Mouse (Mus musculus) neural tube, embryonic 14.5 days (tissue): Measurements from ENCODE around the gene Sntg2. TPM values are rescaled to one million over a fixed set of nuclear protein-coding genes. Genes with fewer than 3 reads are reported as not detected.

Experiments used
- ATAC-seq: fragments of 200-750 bp; cut with Nextera tagmentation; 2 replicates; pipeline ENCODE4 v1.8.0; 2017; ENCODE audit warnings: low read depth, mild to moderate bottlenecking, moderate TSS enrichment, moderate library complexity
- H3K27ac ChIP-seq: fragments of 300-500 bp; sonication (generic); 2 replicates; pipeline ENCODE4 v1.5.1; 2014; ENCODE audit warnings: low read depth, mild to moderate bottlenecking, control low read depth, low read length, moderate library complexity, mixed read lengths
- H3K27me3 ChIP-seq: fragments of 300-500 bp; sonication (generic); 2 replicates; pipeline ENCODE4 v1.6.1; 2014; ENCODE audit warnings: low read length; ENCODE audit not compliant: control insufficient read depth, insufficient read depth
- H3K36me3 ChIP-seq: fragments of 300-500 bp; sonication (generic); 2 replicates; pipeline ENCODE4 v1.6.1; 2014; ENCODE audit warnings: low read length, mixed read lengths; ENCODE audit not compliant: control insufficient read depth, insufficient read depth
- H3K4me1 ChIP-seq: fragments of 300-500 bp; sonication (generic); 2 replicates; pipeline ENCODE4 v1.6.1; 2014; ENCODE audit warnings: low read length; ENCODE audit not compliant: control insufficient read depth, insufficient read depth
- H3K4me2 ChIP-seq: fragments of 300-500 bp; sonication (generic); 2 replicates; pipeline ENCODE4 v1.6.1; 2014; ENCODE audit warnings: mild to moderate bottlenecking, low read depth, low read length, control low read depth
- H3K4me3 ChIP-seq: fragments of 300-500 bp; sonication (generic); 2 replicates; pipeline ENCODE4 v1.5.1; 2014; ENCODE audit warnings: low read depth, low read length, control low read depth, mixed read lengths
- H3K9ac ChIP-seq: fragments of 300-500 bp; sonication (generic); replicated peaks from 2 replicates; pipeline ENCODE4 v1.6.1; 2014; ENCODE audit warnings: low read depth, mild to moderate bottlenecking, control low read depth, low read length, mixed read lengths
- H3K9me3 ChIP-seq: fragments of 300-500 bp; sonication (generic); 2 replicates; pipeline ENCODE4 v1.6.1; 2016; ENCODE audit warnings: low read length; ENCODE audit not compliant: control insufficient read depth
- WGBS: fragments of 180-500 bp; shearing (Covaris S2); extraction: QIAGEN DNeasy Blood & Tissue Kit; methylation state at CpG from one replicate; pipeline ENCODE4 v1.1.7; 2014; 5-methylcytosine and 5-hydroxymethylcytosine counted together
- polyA plus RNA-seq: library from polyadenylated mRNA; unstranded; fragments of >200 nt; fragmentation: Nextera tagmentation; extraction: Ambion mirVana; gene quantifications from 2 replicates; pipeline ENCODE4 v1.2.1, GENCODE M21; 2014

The Sntg2 gene
- polyA plus RNA-seq, 1 experiment from 2014 or later = 9.3 TPM

DNA sequence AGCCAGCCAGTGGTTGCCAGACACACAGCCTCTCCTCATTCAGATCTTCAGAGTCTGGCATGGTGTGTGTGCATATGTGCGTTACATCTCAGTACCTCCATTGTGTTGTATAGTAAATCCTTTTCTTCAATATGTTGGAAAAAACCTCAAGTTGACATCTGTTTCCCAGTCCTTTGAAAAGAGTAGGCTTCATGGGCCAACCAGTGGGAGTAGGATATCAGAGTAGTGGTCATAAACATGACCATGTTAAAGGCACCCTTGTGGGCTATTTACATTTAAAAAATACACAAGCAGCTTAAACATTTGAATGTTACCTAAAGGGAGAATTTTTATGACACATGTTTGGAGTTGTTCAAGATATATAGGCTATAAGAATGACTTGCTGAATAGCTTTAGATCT lies 170.4 kb downstream of the Sntg2 start:
- no peak for ATAC-seq
- H3K9ac ChIP-seq = no peak overlapping the region
- no peaks in the 10 kb centered on the region for H3K27me3 ChIP-seq
- 79% methylated on average over 1 of the region's 1 CpGs for WGBS
- H3K4me2 ChIP-seq = no peak overlapping the region
- no peak overlapping the region for H3K27ac ChIP-seq
- no peaks in the 10 kb centered on the region for H3K9me3 ChIP-seq
- H3K4me1 ChIP-seq = no peaks in the 10 kb centered on the region
- H3K36me3 ChIP-seq = no peaks in the 10 kb centered on the region
- no peak overlapping the region for H3K4me3 ChIP-seq

GRCm38 (mm10) chr12:30201031-30201430 lies 172.1 kb downstream of the Sntg2 start:
- Histone ChIP-seq H3K9me3 (no peaks in the 10 kb centered on the region), H3K27ac (no peak overlapping the region), H3K4me2 (no peak overlapping the region), H3K4me3 (no peak overlapping the region), H3K27me3 (no peaks in the 10 kb centered on the region), H3K36me3 (no peaks in the 10 kb centered on the region), H3K4me1 (no peaks in the 10 kb centered on the region), H3K9ac (no peak overlapping the region)
- 81% methylated on average over 5 of the region's 5 CpGs for WGBS
- ATAC-seq = no peak

GRCm38 (mm10) chr12:30200621-30201020 lies 172.6 kb downstream of the Sntg2 start:
- WGBS = 90% methylated on average over 7 of the region's 7 CpGs
- no peaks in the 10 kb centered on the region for H3K4me1 ChIP-seq
- ATAC-seq = no peak

DNA sequence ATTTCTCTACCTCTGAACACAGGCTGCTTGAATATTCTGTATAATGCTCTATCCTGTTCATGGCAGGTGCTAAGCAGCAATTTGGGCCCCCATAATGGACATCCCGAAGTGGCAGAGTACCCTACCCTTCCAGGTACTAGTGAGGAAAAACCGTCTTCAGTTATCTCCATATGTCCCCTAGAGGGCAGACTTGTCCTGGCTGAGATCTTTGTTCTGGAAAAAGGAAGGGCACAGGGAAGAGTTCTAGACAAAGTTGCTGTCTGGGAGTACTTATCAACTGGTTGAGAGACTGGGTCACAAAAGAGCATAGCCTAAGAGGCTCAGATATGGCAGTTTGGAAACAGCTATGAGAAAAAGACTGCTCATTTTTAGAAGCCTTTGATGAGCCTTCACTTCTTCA lies 173.4 kb downstream of the Sntg2 start:
- no peaks in the 10 kb centered on the region for H3K36me3 ChIP-seq
- H3K4me3 ChIP-seq = no peak overlapping the region
- no peaks in the 10 kb centered on the region for H3K27me3 ChIP-seq
- no peak overlapping the region for H3K4me2 ChIP-seq
- H3K9ac ChIP-seq = no peak overlapping the region
- no peaks in the 10 kb centered on the region; the same call in 1 of the 2 replicates for H3K9me3 ChIP-seq
- ATAC-seq = peak; percentile 60; the same call in 1 of the 2 replicates
- H3K27ac ChIP-seq = no peak overlapping the region
- 34% methylated on average over 2 of the region's 2 CpGs for WGBS
- H3K4me1 ChIP-seq = no peaks in the 10 kb centered on the region

More at GRCm38 (mm10) chr12:30200621-30201020, 172.6 kb downstream of the Sntg2 start:
- Histone ChIP-seq H3K36me3 (no peaks in the 10 kb centered on the region), H3K27ac (no peak overlapping the region), H3K4me3 (no peak overlapping the region), H3K9me3 (no peaks in the 10 kb centered on the region), H3K9ac (no peak overlapping the region), H3K27me3 (no peaks in the 10 kb centered on the region), H3K4me2 (no peak overlapping the region)

GRCm38 (mm10) chr12:30198250-30198649 lies 174.9 kb downstream of the Sntg2 start:
- WGBS = 73% methylated on average over 1 of the region's 1 CpGs
- Histone ChIP-seq H3K36me3 (no peaks in the 10 kb centered on the region), H3K27me3 (no peaks in the 10 kb centered on the region), H3K4me1 (no peaks in the 10 kb centered on the region), H3K9me3 (no peaks in the 10 kb centered on the region; the same call in 1 of the 2 replicates), H3K27ac (no peak overlapping the region), H3K4me2 (no peak overlapping the region), H3K4me3 (no peak overlapping the region), H3K9ac (no peak overlapping the region)
- no peak for ATAC-seq

DNA sequence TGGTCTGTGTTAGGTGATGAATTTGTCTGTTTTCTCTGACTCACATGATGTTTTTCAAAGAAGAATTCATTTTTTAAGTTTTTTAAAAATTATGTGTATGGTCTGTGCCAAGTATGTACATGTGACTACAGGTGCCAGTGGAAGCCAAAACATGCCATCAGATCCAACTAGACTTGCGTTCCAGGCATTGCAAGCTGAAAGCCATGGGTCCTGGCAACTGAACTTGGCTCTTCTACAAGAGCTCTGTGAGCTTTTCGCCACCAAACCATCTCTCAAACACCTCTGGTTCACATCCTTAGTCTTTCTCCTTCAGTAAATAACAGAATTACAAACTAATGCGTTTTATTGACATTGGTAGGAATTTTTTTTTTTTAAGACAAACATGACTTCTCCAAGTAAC lies 191.5 kb downstream of the Sntg2 start:
- H3K27me3 ChIP-seq = no peaks in the 10 kb centered on the region
- no peak overlapping the region for H3K27ac ChIP-seq
- no peak overlapping the region for H3K4me3 ChIP-seq
- 91% methylated on average over 3 of the region's 3 CpGs for WGBS
- H3K36me3 ChIP-seq = no peaks in the 10 kb centered on the region
- no peak for ATAC-seq
- H3K4me1 ChIP-seq = no peaks in the 10 kb centered on the region
- H3K4me2 ChIP-seq = no peak overlapping the region
- no peaks in the 10 kb centered on the region for H3K9me3 ChIP-seq
- H3K9ac ChIP-seq = no peak overlapping the region

DNA sequence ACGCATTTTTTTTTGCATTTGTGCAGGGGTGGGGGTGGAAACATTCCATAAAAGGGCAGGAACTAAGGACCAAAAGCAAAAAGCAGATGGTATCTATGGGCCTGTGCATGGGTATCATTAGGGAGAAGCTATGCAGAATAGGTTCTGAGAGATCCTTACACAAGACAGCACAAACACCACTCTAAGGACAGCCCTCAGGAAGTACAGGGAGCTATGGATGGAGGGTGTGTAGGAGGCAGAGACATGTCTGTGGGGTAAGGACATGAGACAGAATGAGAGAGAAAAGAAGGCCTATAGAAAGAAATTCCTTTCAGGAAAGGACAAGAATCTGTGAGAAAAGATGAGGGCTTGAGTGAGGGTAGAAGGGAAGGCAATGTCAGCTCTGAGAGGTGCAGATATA lies 193.6 kb downstream of the Sntg2 start:
- H3K9ac ChIP-seq = no peak overlapping the region
- WGBS = 89% methylated on average over 1 of the region's 1 CpGs
- ATAC-seq = no peak
- H3K4me3 ChIP-seq = no peak overlapping the region
- H3K9me3 ChIP-seq = no peaks in the 10 kb centered on the region
- H3K4me2 ChIP-seq = no peak overlapping the region
- H3K27me3 ChIP-seq = no peaks in the 10 kb centered on the region
- no peaks in the 10 kb centered on the region for H3K4me1 ChIP-seq
- no peak overlapping the region for H3K27ac ChIP-seq
- no peaks in the 10 kb centered on the region for H3K36me3 ChIP-seq

GRCm38 (mm10) chr12:30177966-30178365 lies 195.2 kb downstream of the Sntg2 start:
- Histone ChIP-seq H3K4me3 (no peak overlapping the region), H3K27me3 (no peaks in the 10 kb centered on the region), H3K9me3 (no peaks in the 10 kb centered on the region), H3K4me1 (no peaks in the 10 kb centered on the region), H3K9ac (no peak overlapping the region), H3K27ac (no peak overlapping the region), H3K36me3 (no peaks in the 10 kb centered on the region), H3K4me2 (no peak overlapping the region)
- 87% methylated on average over 6 of the region's 6 CpGs for WGBS
- no peak for ATAC-seq

DNA sequence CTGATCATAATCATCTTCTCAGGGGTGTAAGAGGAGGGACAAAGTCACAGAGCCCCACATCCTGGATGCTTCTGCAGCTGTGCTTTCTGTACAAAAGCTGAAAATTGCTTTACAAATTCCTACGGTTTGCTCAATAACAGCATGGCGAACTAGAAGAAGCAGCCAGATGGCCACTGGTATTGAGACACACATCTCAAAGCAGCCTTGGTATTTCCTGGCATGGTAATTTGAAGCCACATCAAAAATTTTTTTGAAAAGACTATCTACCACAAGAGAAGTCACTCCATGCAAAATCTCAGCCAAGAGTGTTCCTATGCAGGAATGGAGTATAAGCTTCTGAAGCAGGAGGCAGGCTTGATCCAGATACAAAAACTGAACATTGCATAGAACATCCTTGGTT lies 195.6 kb downstream of the Sntg2 start:
- H3K9me3 ChIP-seq = no peaks in the 10 kb centered on the region
- H3K27me3 ChIP-seq = no peaks in the 10 kb centered on the region
- WGBS = 88% methylated on average over 2 of the region's 2 CpGs
- H3K4me2 ChIP-seq = no peak overlapping the region
- no peak for ATAC-seq
- H3K4me3 ChIP-seq = no peak overlapping the region
- no peak overlapping the region for H3K9ac ChIP-seq
- H3K36me3 ChIP-seq = no peaks in the 10 kb centered on the region
- no peak overlapping the region for H3K27ac ChIP-seq
- H3K4me1 ChIP-seq = no peaks in the 10 kb centered on the region

- H3K4me1 ChIP-seq = no peaks in the 10 kb centered on the region
- ATAC-seq = no peak
- no peaks in the 10 kb centered on the region for H3K9me3 ChIP-seq
- H3K27ac ChIP-seq = no peak overlapping the region
- H3K36me3 ChIP-seq = no peaks in the 10 kb centered on the region
- 77% methylated on average over 3 of the region's 3 CpGs for WGBS
- H3K9ac ChIP-seq = no peak overlapping the region
- no peak overlapping the region for H3K4me3 ChIP-seq
- no peaks in the 10 kb centered on the region for H3K27me3 ChIP-seq
- H3K4me2 ChIP-seq = no peak overlapping the region
Measured at GRCm38 (mm10) chr12:30168491-30168890, 204.7 kb downstream of the Sntg2 start.
